Mouse (Mus musculus) CH12.LX (cell line): Measurements from ENCODE around the gene Ubxn2a. TPM values are rescaled to one million over a fixed set of nuclear protein-coding genes. Genes with fewer than 3 reads are reported as not detected.
A peak's percentile ranks its signal among the peaks of the same experiment; 100 is the strongest.

Experiments
- DNase-seq: peaks from one replicate; pipeline ENCODE4 v3.0.0-alpha.2; 2013; ENCODE audit errors: extremely low read depth
- H3K27ac ChIP-seq: 2 replicates; pipeline ENCODE4 v1.5.1; 2012; ENCODE audit warnings: low read depth, mild to moderate bottlenecking, control low read depth, moderate library complexity; ENCODE audit not compliant: insufficient read depth
- H3K27me3 ChIP-seq: replicated peaks from 2 replicates; pipeline ENCODE3; 2012; ENCODE audit warnings: inconsistent platforms
- H3K36me3 ChIP-seq, 2 experiments: replicated peaks in 1 of 2; 2 replicates each; pipeline versions ENCODE3 to v1.6.1; 2012; ENCODE audit warnings: inconsistent platforms in 1 of 2, low read length in 1 of 2, mild to moderate bottlenecking in 1 of 2, mixed read lengths in 1 of 2, moderate library complexity in 1 of 2; ENCODE audit not compliant: control insufficient read depth in 1 of 2, insufficient read depth in 1 of 2
- H3K4me1 ChIP-seq, 2 experiments: 2 replicates each; pipeline ENCODE4 v1.6.1; 2012; ENCODE audit warnings: inconsistent platforms in 1 of 2, moderate library complexity in 1 of 2; ENCODE audit not compliant: insufficient read depth in 2 of 2, control insufficient read depth in 1 of 2
- H3K4me2 ChIP-seq: 2 replicates; pipeline ENCODE4 v1.6.1; 2012; ENCODE audit warnings: low read depth, mild to moderate bottlenecking, control low read depth; ENCODE audit not compliant: poor library complexity, insufficient read depth, severe bottlenecking
- H3K4me3 ChIP-seq, 3 experiments: fragments of 150-350 bp in 1 of 3; sonication (generic) in 1 of 3; replicated peaks in 1 of 3; 2 replicates each; pipeline versions ENCODE3 to v1.5.1; 2011 to 2012; ENCODE audit warnings: low read depth in 2 of 3, low read length in 2 of 3, mild to moderate bottlenecking in 2 of 3, moderate library complexity in 2 of 3, control low read depth in 1 of 3, improper control_type of control experiment in 1 of 3, inconsistent platforms in 1 of 3, mixed read lengths in 1 of 3; ENCODE audit not compliant: poor library complexity in 1 of 3
- H3K79me2 ChIP-seq: replicated peaks from 2 replicates; pipeline ENCODE4 v1.6.1; 2012; ENCODE audit warnings: mild to moderate bottlenecking, moderate library complexity; ENCODE audit not compliant: control insufficient read depth, poor library complexity, insufficient read depth, severe bottlenecking; ENCODE audit errors: extremely low read depth
- H3K9ac ChIP-seq: 2 replicates; pipeline ENCODE4 v1.6.1; 2012; ENCODE audit warnings: low read depth, mild to moderate bottlenecking, control low read depth, moderate library complexity; ENCODE audit not compliant: insufficient read depth
- H3K9me3 ChIP-seq: replicated peaks from 2 replicates; pipeline ENCODE3; 2012; ENCODE audit warnings: low read length, inconsistent platforms, mixed read lengths
- BHLHE40 ChIP-seq: IDR thresholded peaks from 2 replicates; pipeline ENCODE4 v1.6.1; 2011; ENCODE audit warnings: mild to moderate bottlenecking, low read depth, low read length, improper control_type of control experiment
- CHD2 ChIP-seq: IDR thresholded peaks from 2 replicates; pipeline ENCODE4 v1.6.1; 2011; ENCODE audit warnings: low read length, improper control_type of control experiment
- CTCF ChIP-seq, 2 experiments: IDR thresholded peaks in 1 of 2; conservative IDR thresholded peaks in 1 of 2; 2 replicates each; pipeline ENCODE4 v1.5.1; 2011 to 2012; ENCODE audit warnings: low read depth in 2 of 2, low read length in 2 of 2, improper control_type of control experiment in 1 of 2, inconsistent platforms in 1 of 2, mild to moderate bottlenecking in 1 of 2, moderate library complexity in 1 of 2
- ETS1 ChIP-seq: conservative IDR thresholded peaks from 2 replicates; pipeline ENCODE4 v1.6.1; 2012; ENCODE audit warnings: low read depth, mild to moderate bottlenecking, inconsistent platforms, low read length, improper control_type of control experiment, moderate library complexity
- IRF4 ChIP-seq: IDR thresholded peaks from 2 replicates; pipeline ENCODE4 v1.6.1; 2014; ENCODE audit warnings: low read depth, mild to moderate bottlenecking, inconsistent platforms, low read length, improper control_type of control experiment
- JUN ChIP-seq: IDR thresholded peaks from 2 replicates; pipeline ENCODE4 v1.6.1; 2011; ENCODE audit warnings: low read depth, mild to moderate bottlenecking, low read length, improper control_type of control experiment, moderate library complexity; ENCODE audit not compliant: insufficient read depth
- JUND ChIP-seq: conservative IDR thresholded peaks from 2 replicates; pipeline ENCODE4 v1.6.1; 2011; ENCODE audit warnings: low read depth, low read length, improper control_type of control experiment
- MAFK ChIP-seq: IDR thresholded peaks from 2 replicates; pipeline ENCODE4 v1.6.1; 2011; ENCODE audit warnings: low read length, improper control_type of control experiment; ENCODE audit not compliant: insufficient replicate concordance
- MAX ChIP-seq: IDR thresholded peaks from 2 replicates; pipeline ENCODE4 v1.6.1; 2011; ENCODE audit warnings: low read length, improper control_type of control experiment
- MEF2A ChIP-seq: IDR thresholded peaks from 2 replicates; pipeline ENCODE4 v1.6.1; 2014; ENCODE audit warnings: low read depth, mild to moderate bottlenecking, inconsistent platforms, low read length, improper control_type of control experiment, borderline replicate concordance
- MXI1 ChIP-seq: IDR thresholded peaks from 2 replicates; pipeline ENCODE4 v1.6.1; 2011; ENCODE audit warnings: mild to moderate bottlenecking, low read depth, low read length, improper control_type of control experiment
- MYC ChIP-seq: IDR thresholded peaks from 2 replicates; pipeline ENCODE4 v1.6.1; 2011; ENCODE audit warnings: low read depth, mild to moderate bottlenecking, improper control_type of control experiment, low read length
- PAX5 ChIP-seq: IDR thresholded peaks from 2 replicates; pipeline ENCODE4 v1.6.1; 2012; ENCODE audit warnings: low read length, inconsistent platforms, mixed read lengths
- POLR2AphosphoS2 ChIP-seq: IDR thresholded peaks from 2 replicates; pipeline ENCODE4 v1.6.1; 2011; ENCODE audit warnings: low read depth, low read length, improper control_type of control experiment
- RAD21 ChIP-seq: IDR thresholded peaks from 2 replicates; pipeline ENCODE4 v1.6.1; 2011; ENCODE audit warnings: low read depth, mild to moderate bottlenecking, low read length, improper control_type of control experiment, moderate library complexity
- RCOR1 ChIP-seq: conservative IDR thresholded peaks from 2 replicates; pipeline ENCODE4 v1.6.1; 2012; ENCODE audit warnings: low read depth, mild to moderate bottlenecking, inconsistent platforms, low read length, improper control_type of control experiment
- SMC3 ChIP-seq: IDR thresholded peaks from 2 replicates; pipeline ENCODE4 v1.6.1; 2011; ENCODE audit warnings: low read depth, low read length, improper control_type of control experiment
- TBP ChIP-seq: conservative IDR thresholded peaks from 2 replicates; pipeline ENCODE4 v1.6.1; 2011; ENCODE audit warnings: low read depth, low read length, improper control_type of control experiment
- UBTF ChIP-seq: IDR thresholded peaks from 2 replicates; pipeline ENCODE4 v1.6.1; 2012; ENCODE audit warnings: low read depth, mild to moderate bottlenecking, inconsistent platforms, low read length, improper control_type of control experiment, moderate library complexity
- USF1 ChIP-seq: IDR thresholded peaks from 2 replicates; pipeline ENCODE4 v1.6.1; 2014; ENCODE audit warnings: low read depth, mild to moderate bottlenecking, inconsistent platforms, low read length, improper control_type of control experiment
- USF2 ChIP-seq: conservative IDR thresholded peaks from 2 replicates; pipeline ENCODE4 v1.6.1; 2011; ENCODE audit warnings: low read depth, low read length, improper control_type of control experiment
- ZC3H11A ChIP-seq: IDR thresholded peaks from 2 replicates; pipeline ENCODE4 v1.6.1; 2012; ENCODE audit warnings: low read depth, mild to moderate bottlenecking, inconsistent platforms, low read length, improper control_type of control experiment
- ZKSCAN1 ChIP-seq: IDR thresholded peaks from 2 replicates; pipeline ENCODE4 v1.6.1; 2012; ENCODE audit warnings: low read depth, inconsistent platforms, low read length, improper control_type of control experiment, borderline replicate concordance
- ZMIZ1 ChIP-seq: IDR thresholded peaks from 2 replicates; pipeline ENCODE4 v1.6.1; 2012; ENCODE audit warnings: low read depth, mild to moderate bottlenecking, inconsistent platforms, low read length, improper control_type of control experiment
- dilution Hi-C: fragments of 300-500 bp; cut with MboI; formaldehyde crosslinking; loops from 2 replicates; pipeline ENCODE4 v1.14.3; 2020; ENCODE audit warnings: low sequenced_read_pairs; ENCODE audit not compliant: extremely low pct_unique_long_range_greater_than_20kb, extremely low pct_ligation_motif_present
- in situ Hi-C: fragments of 300-500 bp; cut with MboI; formaldehyde crosslinking; loops from 3 replicates; pipeline ENCODE4 v1.14.3; 2019; ENCODE audit warnings: low sequenced_read_pairs, low pct_ligation_motif_present, low pct_unique_long_range_greater_than_20kb, mixed read lengths
- polyA plus RNA-seq: library from polyadenylated mRNA; unstranded; fragments of >175 nt; gene quantifications from 2 replicates; pipeline ENCODE4 v1.2.1, GENCODE M21; 2012; ENCODE audit warnings: low read depth; ENCODE audit not compliant: insufficient read length
- total RNA-seq, 2 experiments: library from RNA; depleted of rRNA; stranded (reverse); fragments of 300-350 nt in 1 of 2; fragments of >200 nt in 1 of 2; gene quantifications; 2 replicates each; pipeline ENCODE4 v1.2.3; 2012 to 2014

Gene Ubxn2a
- total and polyA plus RNA-seq, 3 experiments, result 15.2 to 25.4 (median 23.5) TPM

GRCm38 (mm10) chr12:4882086-4882485 is 25.4 kb downstream of the Ubxn2a start:
- Histone ChIP-seq H3K27me3 (no peaks in the 10 kb centered on the region), H3K4me1 (no peaks in the 10 kb centered on the region; a peak in 1 of 4 replicates), H3K4me2 (no peak overlapping the region), H3K79me2 (no peaks in the 10 kb centered on the region), H3K36me3 (peaks cover 17 to 51% of the 10 kb centered on the region in 2 experiments), H3K9me3 (no peaks in the 10 kb centered on the region), H3K9ac (no peak overlapping the region), H3K27ac (no peak overlapping the region), H3K4me3 (no peak overlapping the region)
- dilution Hi-C loops (no loop called here), in situ Hi-C loops (no loop called here)
- DNase-seq, result no peak
- TF ChIP-seq TBP (no peak), ZC3H11A (no peak), MEF2A (no peak), UBTF (no peak), USF1 (no peak), JUND (no peak), ZMIZ1 (no peak), ETS1 (no peak), MAX (no peak), POLR2AphosphoS2 (no peak), IRF4 (no peak), ZKSCAN1 (no peak), JUN (no peak), CHD2 (no peak), MYC (no peak), MAFK (no peak)
- TF ChIP-seq, all 38 proteins: peak for 0

- peak; percentile 6 to 33; a peak in 2 of 4 replicates for TF ChIP-seq CTCF (conservative IDR thresholded peaks at IDR 0.05 in 1 of 2, IDR thresholded peaks at IDR 0.05 in 1 of 2; ENCODE audit: low read depth in 2 of 2, low read length in 2 of 2)
- no peak for TF ChIP-seq USF2
- no peak for TF ChIP-seq PAX5
- TF ChIP-seq MXI1, result no peak
- no peak for TF ChIP-seq JUND
- peak; percentile 4 for TF ChIP-seq RAD21
- no peak for TF ChIP-seq RCOR1
- TF ChIP-seq SMC3, result peak; percentile 25
- TF ChIP-seq BHLHE40, result no peak
- Histone ChIP-seq H3K27ac (no peak overlapping the region), H3K4me2 (no peak overlapping the region), H3K9ac (no peak overlapping the region), H3K4me1 (peaks cover 0 to under 1% of the 10 kb centered on the region in 2 experiments; a peak in 1 of 4 replicates), H3K36me3 (peaks cover 15 to 37% of the 10 kb centered on the region in 2 experiments), H3K9me3 (no peaks in the 10 kb centered on the region), H3K79me2 (no peaks in the 10 kb centered on the region), H3K4me3 (no peak overlapping the region), H3K27me3 (no peaks in the 10 kb centered on the region)
- DNase-seq, result no peak
- dilution Hi-C loops (no loop called here), in situ Hi-C loops (no loop called here)
Measured at GRCm38 (mm10) chr12:4879048-4879447, 28.5 kb downstream of the Ubxn2a start.
